10 mouse cellular contexts compared by ENCODE assay signal in the genomic region with DNA sequence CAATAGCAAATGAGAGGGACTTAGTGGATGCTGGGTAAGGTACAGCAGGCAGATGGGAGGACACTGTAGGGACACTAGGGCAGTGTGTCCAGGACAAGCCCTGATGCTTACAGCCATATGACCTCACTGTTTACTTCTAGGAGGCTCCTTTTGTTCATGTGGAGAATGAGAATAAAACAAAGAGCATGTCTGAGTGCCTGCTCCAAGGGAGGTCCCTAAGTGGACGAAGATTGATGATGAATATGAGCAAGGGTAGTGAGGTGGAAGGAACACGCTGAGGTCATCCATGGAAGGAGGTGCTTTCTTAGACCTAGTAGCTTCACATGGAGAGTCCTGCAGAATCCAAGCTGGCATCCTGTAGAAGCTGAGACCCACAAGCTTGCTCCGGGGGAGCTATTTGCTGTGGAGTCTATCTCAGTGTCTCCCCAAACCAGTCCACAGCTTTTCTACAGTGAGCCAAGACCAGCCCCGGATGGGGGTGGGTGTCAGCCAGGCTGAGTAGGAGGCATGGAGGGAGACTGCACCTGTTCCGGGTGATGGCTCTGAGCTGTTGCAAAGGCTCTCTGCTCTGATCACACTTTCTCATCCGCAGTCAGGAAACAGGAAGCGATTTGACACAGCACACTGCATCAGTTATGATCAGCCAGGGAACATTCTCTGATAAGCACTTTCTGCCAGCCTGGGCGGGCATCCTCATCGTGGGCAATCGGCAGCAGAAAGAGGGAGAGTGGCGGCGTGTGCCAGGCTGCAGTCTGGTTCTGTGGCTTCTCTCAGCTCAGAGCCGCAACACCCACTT.
DNase-seq lines count a peak whose midpoint lies in the region; ATAC-seq lines count a peak whose summit lies in the region.
"Had no signal": no experiment of that assay in that cellular context is flagged by ENCODE, and none has a peak within 500 bp of the region (broad histone marks: within the 10 kb centered on the region; RNA-seq: fewer than 3 reads in every experiment).

No protein-coding gene starts in this region.

- H3K27ac ChIP-seq in lung, embryonic 16.5 days (ENCODE audit: low read length) = no peak overlapping the region
- 0 out of 2 replicates have a peak overlapping the region, but pooled peaks have one; percentile 6 for H3K27ac ChIP-seq in forebrain, embryonic 14.5 days (ENCODE audit: low read depth, low read length)

- H3K4me1 ChIP-seq in lung, embryonic 16.5 days (replicated peaks; ENCODE audit: control insufficient read depth, insufficient read depth, low read length) = no peaks in the 10 kb centered on the region
- H3K4me1 ChIP-seq in forebrain, embryonic 14.5 days (ENCODE audit: control insufficient read depth, insufficient read depth, low read length) = peaks cover 5% of the 10 kb centered on the region; the same call in 1 of the 2 replicates

- DNase-seq in lung, postnatal 25 days (ENCODE audit: low spot score) = no peak
- peak; percentile 17 for DNase-seq in forebrain, embryonic 14.5 days (ENCODE audit: low spot score)
- peak; percentile 63 to 75 for DNase-seq in layer of hippocampus, postnatal 36 days
- peak; percentile 70 for DNase-seq in right cerebral cortex, postnatal 25 days
- DNase-seq in urinary bladder, postnatal 14 days (ENCODE audit: low spot score) = no peak
- DNase-seq in urinary bladder, adult 2 months (ENCODE audit: low spot score) = no peak
- DNase-seq in kidney, adult 11 months = no peak

- H3K9me3 ChIP-seq in lung, embryonic 16.5 days (ENCODE audit: control insufficient read depth, low read length) = no peaks in the 10 kb centered on the region
- H3K9me3 ChIP-seq in forebrain, embryonic 14.5 days (replicated peaks; ENCODE audit: control insufficient read depth, low read length) = no peaks in the 10 kb centered on the region

- H3K4me3 ChIP-seq in lung, embryonic 16.5 days (ENCODE audit: low read length) = no peak overlapping the region
- no peak overlapping the region for H3K4me3 ChIP-seq in forebrain, embryonic 14.5 days (ENCODE audit: low read depth, low read length)
- H3K4me3 ChIP-seq: erythroblast, embryonic 14.5 days had no signal

- peak; percentile 54; the same call in 1 of the 2 replicates for ATAC-seq in lung, embryonic 16.5 days (ENCODE audit: low read depth)
- ATAC-seq in forebrain, embryonic 14.5 days = no peak

- 36% methylated on average over 13 of the region's 13 CpGs for WGBS in lung, embryonic 16.5 days
- 65% methylated on average over 13 of the region's 13 CpGs for WGBS in forebrain, embryonic 14.5 days

- H3K9ac ChIP-seq in lung, embryonic 16.5 days (ENCODE audit: low read length) = no peak overlapping the region
- H3K9ac ChIP-seq in forebrain, embryonic 14.5 days (ENCODE audit: low read length) = no peak overlapping the region

- no peak overlapping the region for H3K4me2 ChIP-seq in lung, embryonic 16.5 days (ENCODE audit: low read depth, low read length)
- no peak overlapping the region for H3K4me2 ChIP-seq in forebrain, embryonic 14.5 days (ENCODE audit: low read length)

- no peaks in the 10 kb centered on the region for H3K27me3 ChIP-seq in lung, embryonic 16.5 days (ENCODE audit: control insufficient read depth, insufficient read depth, low read depth, low read length)
- no peaks in the 10 kb centered on the region for H3K27me3 ChIP-seq in forebrain, embryonic 14.5 days (replicated peaks; ENCODE audit: control insufficient read depth, insufficient read depth, low read length)

- no peaks in the 10 kb centered on the region for H3K36me3 ChIP-seq in lung, embryonic 16.5 days (ENCODE audit: control insufficient read depth, insufficient read depth, low read length)
- no peaks in the 10 kb centered on the region for H3K36me3 ChIP-seq in forebrain, embryonic 14.5 days (ENCODE audit: control insufficient read depth, insufficient read depth, low read length)
- H3K36me3 ChIP-seq: G1E had no signal

Comparison
In these comparisons a context has a peak if more than half of its experiments do, and no peak if none do; other contexts are left out.
1. DNase-seq: peak in forebrain, embryonic 14.5 days (single experiment), layer of hippocampus, postnatal 36 days (2 of 2) and right cerebral cortex, postnatal 25 days (single experiment); none in lung, postnatal 25 days (single experiment), urinary bladder, postnatal 14 days (single experiment), urinary bladder, adult 2 months (single experiment) and kidney, adult 11 months (single experiment).